Mouse (Mus musculus) neural tube, embryonic 14.5 days (tissue): ENCODE measurements at regions not wholly inside any gene's neighbourhood (a gene's known extent, or its start where the extent isn't known, plus 50 kb on each side); places are given as distances from the start of the nearest gene placed in this dataset.

Experiments used
- ATAC-seq: fragments of 200-750 bp; cut with Nextera tagmentation; 2 replicates; pipeline ENCODE4 v1.8.0; 2017; ENCODE audit warnings: low read depth, mild to moderate bottlenecking, moderate TSS enrichment, moderate library complexity
- H3K27ac ChIP-seq: fragments of 300-500 bp; sonication (generic); 2 replicates; pipeline ENCODE4 v1.5.1; 2014; ENCODE audit warnings: low read depth, mild to moderate bottlenecking, control low read depth, low read length, moderate library complexity, mixed read lengths
- H3K27me3 ChIP-seq: fragments of 300-500 bp; sonication (generic); 2 replicates; pipeline ENCODE4 v1.6.1; 2014; ENCODE audit warnings: low read length; ENCODE audit not compliant: control insufficient read depth, insufficient read depth
- H3K36me3 ChIP-seq: fragments of 300-500 bp; sonication (generic); 2 replicates; pipeline ENCODE4 v1.6.1; 2014; ENCODE audit warnings: low read length, mixed read lengths; ENCODE audit not compliant: control insufficient read depth, insufficient read depth
- H3K4me1 ChIP-seq: fragments of 300-500 bp; sonication (generic); 2 replicates; pipeline ENCODE4 v1.6.1; 2014; ENCODE audit warnings: low read length; ENCODE audit not compliant: control insufficient read depth, insufficient read depth
- H3K4me2 ChIP-seq: fragments of 300-500 bp; sonication (generic); 2 replicates; pipeline ENCODE4 v1.6.1; 2014; ENCODE audit warnings: mild to moderate bottlenecking, low read depth, low read length, control low read depth
- H3K4me3 ChIP-seq: fragments of 300-500 bp; sonication (generic); 2 replicates; pipeline ENCODE4 v1.5.1; 2014; ENCODE audit warnings: low read depth, low read length, control low read depth, mixed read lengths
- H3K9ac ChIP-seq: fragments of 300-500 bp; sonication (generic); replicated peaks from 2 replicates; pipeline ENCODE4 v1.6.1; 2014; ENCODE audit warnings: low read depth, mild to moderate bottlenecking, control low read depth, low read length, mixed read lengths
- H3K9me3 ChIP-seq: fragments of 300-500 bp; sonication (generic); 2 replicates; pipeline ENCODE4 v1.6.1; 2016; ENCODE audit warnings: low read length; ENCODE audit not compliant: control insufficient read depth
- WGBS: fragments of 180-500 bp; shearing (Covaris S2); extraction: QIAGEN DNeasy Blood & Tissue Kit; methylation state at CpG from one replicate; pipeline ENCODE4 v1.1.7; 2014; 5-methylcytosine and 5-hydroxymethylcytosine counted together

GRCm38 (mm10) chr10:26695212-26695933 is 57.8 kb upstream of the Arhgap18 start:
- no peaks in the 10 kb centered on the region for H3K4me1 ChIP-seq
- peak; percentile 98 for ATAC-seq
- peak overlapping the region; percentile 44 for H3K4me3 ChIP-seq
- H3K27ac ChIP-seq, result peak overlapping the region; percentile 77; the same call in 1 of the 2 replicates
- no peaks in the 10 kb centered on the region for H3K36me3 ChIP-seq
- no peaks in the 10 kb centered on the region for H3K9me3 ChIP-seq
- H3K4me2 ChIP-seq, result peak overlapping the region; percentile 60
- 4% methylated on average over 25 of the region's 25 CpGs for WGBS
- H3K9ac ChIP-seq, result peak overlapping the region; percentile 59
- no peaks in the 10 kb centered on the region for H3K27me3 ChIP-seq
